Mouse (Mus musculus) neural tube, embryonic 11.5 days (tissue): ENCODE data around the gene Hs3st5. TPM values are rescaled to one million over a fixed set of nuclear protein-coding genes. Genes with fewer than 3 reads are reported as not detected.

ENCODE experiments used
- ATAC-seq: fragments of 200-750 bp; cut with Nextera tagmentation; 2 replicates; pipeline ENCODE4 v1.8.0; 2017; ENCODE audit warnings: moderate number of reproducible peaks, mild to moderate bottlenecking, moderate TSS enrichment, moderate library complexity; ENCODE audit not compliant: insufficient read depth, low FRiP score, low TSS enrichment
- DNase-seq: peaks from one replicate; pipeline ENCODE4 v3.0.0-alpha.2; 2015; ENCODE audit warnings: low spot score
- H3K27ac ChIP-seq: fragments of 300-500 bp; sonication (generic); 2 replicates; pipeline ENCODE4 v1.5.1; 2014; ENCODE audit warnings: low read depth, mild to moderate bottlenecking, low read length
- H3K27me3 ChIP-seq: fragments of 300-500 bp; sonication (generic); 2 replicates; pipeline ENCODE4 v1.6.1; 2014; ENCODE audit warnings: mild to moderate bottlenecking, low read length, mixed read lengths; ENCODE audit not compliant: control insufficient read depth, insufficient read depth
- H3K36me3 ChIP-seq: fragments of 300-500 bp; sonication (generic); 2 replicates; pipeline ENCODE4 v1.6.1; 2014; ENCODE audit warnings: mild to moderate bottlenecking, low read length, moderate library complexity, mixed read lengths; ENCODE audit not compliant: control insufficient read depth, insufficient read depth
- H3K4me1 ChIP-seq: fragments of 300-500 bp; sonication (generic); 2 replicates; pipeline ENCODE4 v1.6.1; 2014; ENCODE audit warnings: low read length, mixed read lengths; ENCODE audit not compliant: control insufficient read depth, insufficient read depth
- H3K4me2 ChIP-seq: fragments of 300-500 bp; sonication (generic); 2 replicates; pipeline ENCODE4 v1.6.1; 2014; ENCODE audit warnings: low read depth, mild to moderate bottlenecking, moderate library complexity
- H3K4me3 ChIP-seq: fragments of 300-500 bp; sonication (generic); 2 replicates; pipeline ENCODE4 v1.5.1; 2014; ENCODE audit warnings: low read depth, low read length
- H3K9ac ChIP-seq: fragments of 300-500 bp; sonication (generic); 2 replicates; pipeline ENCODE4 v1.6.1; 2014; ENCODE audit warnings: mild to moderate bottlenecking, low read length
- H3K9me3 ChIP-seq: fragments of 300-500 bp; sonication (generic); 2 replicates; pipeline ENCODE4 v1.6.1; 2016; ENCODE audit warnings: low read length; ENCODE audit not compliant: control insufficient read depth
- WGBS: fragments of 180-500 bp; shearing (Covaris S2); extraction: QIAGEN DNeasy Blood & Tissue Kit; methylation state at CpG from one replicate; pipeline ENCODE4 v1.1.7; 2014; 5-methylcytosine and 5-hydroxymethylcytosine counted together
- polyA plus RNA-seq: library from polyadenylated mRNA; unstranded; fragments of >200 nt; fragmentation: Nextera tagmentation; extraction: Ambion mirVana; gene quantifications from 2 replicates; pipeline ENCODE4 v1.2.1, GENCODE M21; 2014

Hs3st5 gene
- polyA plus RNA-seq, 1 experiment from 2014 or later = 4.5 TPM

DNA sequence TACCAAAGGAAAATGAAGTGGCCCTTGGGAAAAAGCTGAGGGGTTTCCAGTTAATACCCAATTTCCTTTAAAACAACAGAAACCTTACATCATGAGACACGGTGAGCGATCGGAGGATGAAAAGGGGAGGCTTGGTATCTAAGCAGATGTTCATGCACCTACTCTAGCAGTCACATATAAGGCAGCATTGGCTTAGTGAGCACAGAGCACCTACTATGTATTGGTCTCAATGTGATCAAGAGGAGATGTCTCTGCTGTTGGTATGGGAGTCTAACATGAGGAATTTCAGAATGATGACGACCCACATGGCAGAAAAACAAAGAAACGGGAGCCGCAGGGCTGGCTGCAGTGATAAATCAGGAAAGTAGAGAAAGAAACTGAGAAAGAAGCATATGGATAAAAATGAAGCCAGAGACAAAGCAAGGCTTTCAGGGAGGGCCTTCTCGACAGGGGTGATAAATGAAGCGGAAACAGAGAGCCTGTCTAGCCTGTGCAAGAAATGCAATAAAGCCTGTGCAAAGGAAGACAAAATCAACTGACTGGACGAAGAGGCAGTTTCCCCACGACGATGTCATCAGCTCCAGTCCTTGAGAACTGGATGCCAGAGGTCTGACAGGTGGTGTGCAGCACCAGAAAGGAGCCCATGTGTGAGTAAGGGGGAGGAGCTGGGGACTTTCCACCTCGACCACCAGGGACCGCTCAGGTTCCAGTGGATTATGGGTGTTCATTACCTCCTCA, 222.9 kb downstream of the Hs3st5 start:
- Histone ChIP-seq H3K9me3 (no peaks in the 10 kb centered on the region), H3K4me1 (no peaks in the 10 kb centered on the region), H3K9ac (no peak overlapping the region), H3K4me2 (no peak overlapping the region), H3K36me3 (no peaks in the 10 kb centered on the region), H3K27me3 (no peaks in the 10 kb centered on the region), H3K4me3 (no peak overlapping the region), H3K27ac (no peak overlapping the region)
- peak; percentile 78 for ATAC-seq
- peak; percentile 28 for DNase-seq
- 30% methylated on average over 13 of the region's 13 CpGs for WGBS

DNA sequence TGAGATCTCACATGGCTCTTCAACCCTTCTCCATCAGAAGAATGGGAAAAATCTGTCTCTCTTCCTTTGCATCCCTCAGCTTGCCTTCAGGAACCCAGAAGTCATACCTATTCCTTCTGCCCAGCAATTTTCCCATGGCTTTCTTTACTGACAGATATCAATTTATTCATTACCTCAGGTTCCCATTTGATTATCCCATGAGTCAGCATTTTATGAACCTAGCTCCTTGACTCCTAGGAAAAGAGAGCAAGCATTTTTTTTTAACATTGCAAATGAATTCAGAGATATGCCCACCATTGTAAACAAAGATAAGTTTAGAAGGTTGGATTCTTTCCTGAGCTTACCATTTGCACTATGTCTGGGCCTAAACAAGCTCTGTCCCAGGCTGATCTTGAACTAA, 232.8 kb downstream of the Hs3st5 start:
- H3K9ac ChIP-seq = no peak overlapping the region
- H3K4me3 ChIP-seq = no peak overlapping the region
- H3K36me3 ChIP-seq = no peaks in the 10 kb centered on the region
- H3K4me1 ChIP-seq = no peaks in the 10 kb centered on the region
- H3K4me2 ChIP-seq = no peak overlapping the region
- no peaks in the 10 kb centered on the region for H3K27me3 ChIP-seq
- DNase-seq = no peak
- no peaks in the 10 kb centered on the region for H3K9me3 ChIP-seq
- no peak overlapping the region for H3K27ac ChIP-seq
- ATAC-seq = no peak

- Histone ChIP-seq H3K27me3 (no peaks in the 10 kb centered on the region), H3K4me1 (no peaks in the 10 kb centered on the region; the same call in 1 of the 2 replicates), H3K9me3 (no peaks in the 10 kb centered on the region), H3K9ac (no peak overlapping the region), H3K4me3 (no peak overlapping the region), H3K4me2 (no peak overlapping the region), H3K27ac (no peak overlapping the region), H3K36me3 (no peaks in the 10 kb centered on the region)
- WGBS = 61% methylated on average over 1 of the region's 1 CpGs
- ATAC-seq (no peak), DNase-seq (no peak)
Observed at GRCm38 (mm10) chr10:36750021-36750420, 243.4 kb downstream of the Hs3st5 start.

DNA sequence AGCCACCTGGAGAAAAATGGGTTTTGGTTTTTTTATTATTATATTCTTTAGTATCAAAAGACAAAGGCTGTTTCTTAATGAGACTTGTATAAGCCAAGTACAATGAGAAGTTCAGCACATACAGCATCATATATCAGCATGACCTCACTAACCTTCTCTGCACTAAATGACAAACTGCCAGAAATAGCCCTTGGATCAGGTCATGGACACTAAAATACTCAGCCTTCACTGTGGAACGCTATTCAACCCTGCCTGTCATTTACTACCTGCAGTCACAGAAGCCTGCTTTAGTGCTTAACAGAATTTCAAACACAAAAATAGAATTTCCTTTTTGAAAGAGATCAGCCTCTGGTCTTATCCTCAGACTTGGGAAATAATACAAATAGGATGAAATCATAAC, 247.9 kb downstream of the Hs3st5 start:
- H3K4me3 ChIP-seq = no peak overlapping the region
- H3K36me3 ChIP-seq = no peaks in the 10 kb centered on the region
- no peaks in the 10 kb centered on the region for H3K9me3 ChIP-seq
- no peak overlapping the region for H3K27ac ChIP-seq
- H3K27me3 ChIP-seq = no peaks in the 10 kb centered on the region
- H3K4me2 ChIP-seq = no peak overlapping the region
- WGBS = 28% methylated on average over 1 of the region's 1 CpGs
- DNase-seq (no peak), ATAC-seq (no peak)
- no peak overlapping the region for H3K9ac ChIP-seq
- H3K4me1 ChIP-seq = no peaks in the 10 kb centered on the region; the same call in 1 of the 2 replicates

- Histone ChIP-seq H3K4me3 (no peak overlapping the region), H3K4me1 (no peaks in the 10 kb centered on the region), H3K9ac (no peak overlapping the region), H3K27me3 (no peaks in the 10 kb centered on the region), H3K27ac (no peak overlapping the region), H3K4me2 (no peak overlapping the region), H3K9me3 (no peaks in the 10 kb centered on the region), H3K36me3 (no peaks in the 10 kb centered on the region)
- ATAC-seq (no peak), DNase-seq (no peak)
Observed at GRCm38 (mm10) chr10:36773595-36773994, 267.0 kb downstream of the Hs3st5 start.

GRCm38 (mm10) chr10:36774898-36775297, 268.3 kb downstream of the Hs3st5 start:
- no peaks in the 10 kb centered on the region for H3K4me1 ChIP-seq
- H3K4me3 ChIP-seq = no peak overlapping the region
- H3K9ac ChIP-seq = no peak overlapping the region
- DNase-seq = no peak
- no peaks in the 10 kb centered on the region for H3K9me3 ChIP-seq
- H3K4me2 ChIP-seq = no peak overlapping the region
- H3K27me3 ChIP-seq = no peaks in the 10 kb centered on the region
- 83% methylated on average over 6 of the region's 6 CpGs for WGBS
- H3K36me3 ChIP-seq = no peaks in the 10 kb centered on the region
- ATAC-seq = no peak
- no peak overlapping the region for H3K27ac ChIP-seq

- Histone ChIP-seq H3K4me2 (no peak overlapping the region), H3K9ac (no peak overlapping the region), H3K27ac (no peak overlapping the region), H3K9me3 (no peaks in the 10 kb centered on the region), H3K4me3 (no peak overlapping the region), H3K4me1 (no peaks in the 10 kb centered on the region), H3K27me3 (no peaks in the 10 kb centered on the region), H3K36me3 (no peaks in the 10 kb centered on the region)
- ATAC-seq = no peak
- 72% methylated on average over 1 of the region's 1 CpGs for WGBS
- DNase-seq = no peak
Observed at GRCm38 (mm10) chr10:36781641-36782040, 275.0 kb downstream of the Hs3st5 start.

GRCm38 (mm10) chr10:36786970-36787369, 280.4 kb downstream of the Hs3st5 start:
- H3K9me3 ChIP-seq = no peaks in the 10 kb centered on the region
- H3K9ac ChIP-seq = no peak overlapping the region
- no peak for DNase-seq
- H3K4me3 ChIP-seq = no peak overlapping the region
- WGBS = 89% methylated on average over 7 of the region's 7 CpGs
- no peaks in the 10 kb centered on the region for H3K36me3 ChIP-seq
- H3K27me3 ChIP-seq = no peaks in the 10 kb centered on the region
- H3K4me1 ChIP-seq = no peaks in the 10 kb centered on the region
- no peak overlapping the region for H3K4me2 ChIP-seq
- ATAC-seq = no peak
- no peak overlapping the region for H3K27ac ChIP-seq

- Histone ChIP-seq H3K4me3 (no peak overlapping the region), H3K9ac (no peak overlapping the region), H3K27me3 (no peaks in the 10 kb centered on the region), H3K4me2 (no peak overlapping the region), H3K9me3 (no peaks in the 10 kb centered on the region), H3K27ac (no peak overlapping the region), H3K4me1 (no peaks in the 10 kb centered on the region), H3K36me3 (no peaks in the 10 kb centered on the region)
- WGBS = 50% methylated on average over 2 of the region's 2 CpGs
- DNase-seq (no peak), ATAC-seq (peak; percentile 45; the same call in 1 of the 2 replicates)
Observed at GRCm38 (mm10) chr10:36791771-36792170, 285.2 kb downstream of the Hs3st5 start.
